Mouse (Mus musculus): Measurements from ENCODE around the gene Mrm2. TPM values are rescaled to one million over a fixed set of nuclear protein-coding genes. Genes with fewer than 3 reads are reported as not detected.
A peak's percentile ranks its signal among the peaks of the same experiment; 100 is the strongest.

The Mrm2 gene
- polyA plus RNA-seq, 1 experiment from 2014 or later, result 21.5 TPM

GRCm38 (mm10) chr5:140284761-140285160 is 46.9 kb downstream of the Mrm2 start:
- ATAC-seq (ENCODE audit: low FRiP score), result no peak
- no peaks in the 10 kb centered on the region for H3K27me3 ChIP-seq
- H3K9ac ChIP-seq, result no peak overlapping the region
- no peaks in the 10 kb centered on the region for H3K9me3 ChIP-seq
- no peak overlapping the region for H3K4me3 ChIP-seq
- H3K36me3 ChIP-seq, result peaks cover 21% of the 10 kb centered on the region
- H3K27ac ChIP-seq, result no peak overlapping the region
- 80% methylated on average over 2 of the region's 2 CpGs for WGBS
- H3K4me1 ChIP-seq (replicated peaks), result peaks cover 20% of the 10 kb centered on the region; the same call in 1 of the 2 replicates
- no peak overlapping the region for H3K4me2 ChIP-seq

GRCm38 (mm10) chr5:140284011-140284410 is 47.7 kb downstream of the Mrm2 start:
- no peaks in the 10 kb centered on the region for H3K27me3 ChIP-seq
- no peak overlapping the region for H3K4me2 ChIP-seq
- peaks cover 18% of the 10 kb centered on the region; the same call in 1 of the 2 replicates for H3K4me1 ChIP-seq (replicated peaks)
- H3K9me3 ChIP-seq, result no peaks in the 10 kb centered on the region
- no peak for ATAC-seq (ENCODE audit: low FRiP score)
- H3K27ac ChIP-seq, result no peak overlapping the region
- H3K4me3 ChIP-seq, result no peak overlapping the region
- H3K36me3 ChIP-seq, result peaks cover 14% of the 10 kb centered on the region
- 87% methylated on average over 2 of the region's 2 CpGs for WGBS
- no peak overlapping the region for H3K9ac ChIP-seq

GRCm38 (mm10) chr5:140282900-140283299 is 48.8 kb downstream of the Mrm2 start:
- Histone ChIP-seq H3K36me3 (peaks cover 15% of the 10 kb centered on the region; the same call in 1 of the 2 replicates), H3K27ac (0 out of 2 replicates have a peak overlapping the region, but pooled peaks have one; percentile 30), H3K4me1 (replicated peaks) (peaks cover 16% of the 10 kb centered on the region; the same call in 1 of the 2 replicates), H3K4me3 (no peak overlapping the region), H3K9ac (no peak overlapping the region), H3K4me2 (no peak overlapping the region), H3K27me3 (no peaks in the 10 kb centered on the region), H3K9me3 (no peaks in the 10 kb centered on the region)
- ATAC-seq (ENCODE audit: low FRiP score), result no peak
- 99% methylated on average over 3 of the region's 3 CpGs for WGBS

GRCm38 (mm10) chr5:140282376-140282775 is 49.3 kb downstream of the Mrm2 start:
- peaks cover 20% of the 10 kb centered on the region; the same call in 1 of the 2 replicates for H3K36me3 ChIP-seq
- no peak overlapping the region for H3K4me2 ChIP-seq
- H3K4me3 ChIP-seq, result no peak overlapping the region
- no peak for ATAC-seq (ENCODE audit: low FRiP score)
- H3K4me1 ChIP-seq (replicated peaks), result peaks cover 11% of the 10 kb centered on the region; the same call in 1 of the 2 replicates
- WGBS, result 75% methylated on average over 8 of the region's 8 CpGs
- H3K9me3 ChIP-seq, result no peaks in the 10 kb centered on the region
- H3K27ac ChIP-seq, result 0 out of 2 replicates have a peak overlapping the region, but pooled peaks have one; percentile 30
- no peaks in the 10 kb centered on the region for H3K27me3 ChIP-seq
- no peak overlapping the region for H3K9ac ChIP-seq

- no peak for ATAC-seq (ENCODE audit: low FRiP score)
- peaks cover 10% of the 10 kb centered on the region; the same call in 1 of the 2 replicates for H3K4me1 ChIP-seq (replicated peaks)
- peaks cover 22% of the 10 kb centered on the region; the same call in 1 of the 2 replicates for H3K36me3 ChIP-seq
- H3K9me3 ChIP-seq, result no peaks in the 10 kb centered on the region
- no peak overlapping the region for H3K9ac ChIP-seq
- H3K4me3 ChIP-seq, result no peak overlapping the region
- H3K4me2 ChIP-seq, result no peak overlapping the region
- H3K27ac ChIP-seq, result peak overlapping the region; percentile 30; the same call in 1 of the 2 replicates
- no peaks in the 10 kb centered on the region for H3K27me3 ChIP-seq
- 58% methylated on average over 9 of the region's 9 CpGs for WGBS
These were observed 51.5 kb downstream of the Mrm2 start for GRCm38 (mm10) chr5:140280205-140280604.

Other genes with a start within 250 kb of the Mrm2 start
- 33.2 and 34.1 TPM in 2 replicates for gene Mad1l1, start 10.3 kb downstream of the Mrm2 start, polyA plus RNA-seq (2015; fragmentation: Nextera tagmentation; extraction: Ambion mirVana)
- gene Nudt1, start 10.2 kb downstream of the Mrm2 start, polyA plus RNA-seq (2015; fragmentation: Nextera tagmentation; extraction: Ambion mirVana), result 26.8 and 28.6 TPM in 2 replicates
- gene Snx8, start 57.4 kb upstream of the Mrm2 start, polyA plus RNA-seq (2015; fragmentation: Nextera tagmentation; extraction: Ambion mirVana), result 25.7 and 26.3 TPM in 2 replicates
- 79.3 and 81.7 TPM in 2 replicates for gene Eif3b, start 87.4 kb upstream of the Mrm2 start, polyA plus RNA-seq (2015; fragmentation: Nextera tagmentation; extraction: Ambion mirVana)
- gene Gm4869, start 113.7 kb upstream of the Mrm2 start, polyA plus RNA-seq (2015; fragmentation: Nextera tagmentation; extraction: Ambion mirVana), result not detected in 2 replicates
- 19.3 and 19.5 TPM in 2 replicates for gene Chst12, start 173.7 kb upstream of the Mrm2 start, polyA plus RNA-seq (2015; fragmentation: Nextera tagmentation; extraction: Ambion mirVana)
- gene Grifin, start 233.2 kb upstream of the Mrm2 start, polyA plus RNA-seq (2015; fragmentation: Nextera tagmentation; extraction: Ambion mirVana), result not detected in 2 replicates